ENCODE assay signal across 23 mouse cellular contexts in genomic region chr1:92953641-92954040, GRCm38 (mm10). TPM values are rescaled to one million over a fixed set of nuclear protein-coding genes. Genes with fewer than 3 reads are reported as not detected.
"Had no signal": no experiment of that assay in that cellular context is flagged by ENCODE, and none has a peak within 500 bp of the region (broad histone marks: within the 10 kb centered on the region; RNA-seq: fewer than 3 reads in every experiment).

No protein-coding gene starts in this region.

- H3K4me3 ChIP-seq: heart, embryonic 12.5 days; hindbrain, embryonic 13.5 days; hindbrain, embryonic 15.5 days; kidney, embryonic 15.5 days; left cerebral cortex, adult 2 months; limb, embryonic 10.5 days; limb, embryonic 12.5 days; liver, embryonic 13.5 days had no signal

- H3K27me3 ChIP-seq: heart, embryonic 12.5 days; hindbrain, embryonic 13.5 days; hindbrain, embryonic 15.5 days; kidney, embryonic 15.5 days; limb, embryonic 12.5 days; liver, embryonic 13.5 days had no signal

- H3K9ac ChIP-seq: heart, embryonic 12.5 days; hindbrain, embryonic 13.5 days; hindbrain, embryonic 15.5 days; kidney, embryonic 15.5 days; limb, embryonic 12.5 days; liver, embryonic 13.5 days had no signal

- H3K27ac ChIP-seq: hindbrain, embryonic 13.5 days; hindbrain, embryonic 15.5 days; hindbrain, postnatal 0 days; kidney, embryonic 15.5 days; kidney, postnatal 0 days; left cerebral cortex, adult 2 months; limb, embryonic 10.5 days; limb, embryonic 12.5 days; liver, embryonic 13.5 days had no signal

- H3K9me3 ChIP-seq: heart, embryonic 12.5 days; hindbrain, embryonic 13.5 days; hindbrain, embryonic 15.5 days; kidney, embryonic 15.5 days; limb, embryonic 10.5 days; limb, embryonic 12.5 days; liver, embryonic 13.5 days had no signal

- H3K36me3 ChIP-seq: hindbrain, embryonic 15.5 days; kidney, embryonic 15.5 days had no signal

- H3K4me1 ChIP-seq: heart, embryonic 12.5 days; hindbrain, embryonic 15.5 days; kidney, embryonic 15.5 days; limb, embryonic 10.5 days; limb, embryonic 12.5 days; liver, embryonic 13.5 days had no signal

- DNase-seq: gastrocnemius, postnatal 14 days; gastrocnemius, postnatal 36 days; heart, adult 18-20 months; heart, postnatal 10 days; kidney, adult 11 months; kidney, adult 2 months; kidney, adult 9 months; kidney, postnatal 14 days; kidney, postnatal 36 days; liver; liver, embryonic 13.5 days had no signal

RNA-seq across cellular contexts. Expression of gene Gpr35, which starts 3.0 kb away (rescaled TPM):
- polyA plus RNA-seq: hindbrain, embryonic 11.5 days had no signal

RNA-seq across cellular contexts. Expression of gene Ankmy1, which starts 50.9 kb away (rescaled TPM):
- total RNA-seq: heart, adult 18-20 months; heart, postnatal 25 days; hematopoietic stem cell, adult 5-6 weeks; hindbrain, postnatal 0 days had no signal
- polyA plus RNA-seq: liver, embryonic 13.5 days had no signal
